Mouse (Mus musculus) heart, adult 2 months (tissue): ENCODE measurements around the gene Ppp1r14a. TPM values are rescaled to one million over a fixed set of nuclear protein-coding genes. Genes with fewer than 3 reads are reported as not detected.
A peak's percentile ranks its signal among the peaks of the same experiment; 100 is the strongest.

ENCODE experiments used
- DNase-seq, 2 experiments: peaks; one replicate each; pipeline ENCODE4 v3.0.0; 2021
- H3K27ac ChIP-seq: fragments of 200-600 bp; 2 replicates; pipeline ENCODE4 v1.8.1; 2022
- H3K27me3 ChIP-seq: fragments of 200-500 bp; 2 replicates; pipeline ENCODE4 v1.6.1; 2012; ENCODE audit warnings: mild to moderate bottlenecking, low read length, inconsistent platforms, mixed read lengths; ENCODE audit not compliant: control insufficient read depth, insufficient read depth
- H3K36me3 ChIP-seq: fragments of 200-500 bp; 2 replicates; pipeline ENCODE4 v1.6.1; 2012; ENCODE audit warnings: low read length, inconsistent platforms; ENCODE audit not compliant: control insufficient read depth, insufficient read depth
- H3K4me1 ChIP-seq: fragments of 200-500 bp; 2 replicates; pipeline ENCODE4 v1.6.1; 2011; ENCODE audit warnings: low read length; ENCODE audit not compliant: control insufficient read depth, insufficient read depth
- H3K4me3 ChIP-seq: fragments of 200-600 bp; 2 replicates; pipeline ENCODE4 v1.8.1; 2022
- H3K79me2 ChIP-seq: fragments of 200-500 bp; replicated peaks from 2 replicates; pipeline ENCODE4 v1.6.1; 2012; ENCODE audit warnings: mild to moderate bottlenecking, inconsistent platforms, low read length, moderate library complexity, mixed read lengths; ENCODE audit not compliant: control insufficient read depth, insufficient read depth
- H3K9ac ChIP-seq: fragments of 200-500 bp; 2 replicates; pipeline ENCODE4 v1.6.1; 2012; ENCODE audit warnings: low read depth, mild to moderate bottlenecking, control low read depth, inconsistent platforms, low read length, mixed read lengths
- CTCF ChIP-seq: fragments of 200-600 bp; IDR thresholded peaks from 2 replicates; pipeline ENCODE4 v1.8.1; 2022; ENCODE audit warnings: antibody characterized with exemption, mild to moderate bottlenecking, moderate library complexity
- EP300 ChIP-seq: fragments of 200-500 bp; IDR thresholded peaks from 2 replicates; pipeline ENCODE4 v1.6.1; 2011; ENCODE audit warnings: low read depth, low read length, control low read depth; ENCODE audit not compliant: insufficient read depth
- POLR2A ChIP-seq: fragments of 200-500 bp; IDR thresholded peaks from 2 replicates; pipeline ENCODE4 v1.6.1; 2011; ENCODE audit warnings: mild to moderate bottlenecking, low read depth, low read length, control low read depth; ENCODE audit not compliant: insufficient read depth
- WGBS: fragments of 180-500 bp; shearing (Covaris S2); methylation state at CpG from one replicate; pipeline ENCODE4 v1.1.7; 2018; 5-methylcytosine and 5-hydroxymethylcytosine counted together
- intact Hi-C: fragments of 180-260 bp; cut with DNase I; formaldehyde crosslinking; loops from one replicate; pipeline ENCODE4 v1.15.1; 2025
- polyA plus RNA-seq: library from polyadenylated mRNA; depleted of rRNA; stranded (reverse); fragments of >200 nt; gene quantifications from 2 replicates; pipeline ENCODE4 v1.2.3, GENCODE M21; 2012
- total RNA-seq, 2 experiments: library from RNA; stranded (reverse); gene quantifications; 2 replicates each; pipeline ENCODE4 v1.2.3; 2021

The Ppp1r14a gene
- total and polyA plus RNA-seq, 3 experiments, result 8.7 to 18.4 (median 10.3) TPM

DNA sequence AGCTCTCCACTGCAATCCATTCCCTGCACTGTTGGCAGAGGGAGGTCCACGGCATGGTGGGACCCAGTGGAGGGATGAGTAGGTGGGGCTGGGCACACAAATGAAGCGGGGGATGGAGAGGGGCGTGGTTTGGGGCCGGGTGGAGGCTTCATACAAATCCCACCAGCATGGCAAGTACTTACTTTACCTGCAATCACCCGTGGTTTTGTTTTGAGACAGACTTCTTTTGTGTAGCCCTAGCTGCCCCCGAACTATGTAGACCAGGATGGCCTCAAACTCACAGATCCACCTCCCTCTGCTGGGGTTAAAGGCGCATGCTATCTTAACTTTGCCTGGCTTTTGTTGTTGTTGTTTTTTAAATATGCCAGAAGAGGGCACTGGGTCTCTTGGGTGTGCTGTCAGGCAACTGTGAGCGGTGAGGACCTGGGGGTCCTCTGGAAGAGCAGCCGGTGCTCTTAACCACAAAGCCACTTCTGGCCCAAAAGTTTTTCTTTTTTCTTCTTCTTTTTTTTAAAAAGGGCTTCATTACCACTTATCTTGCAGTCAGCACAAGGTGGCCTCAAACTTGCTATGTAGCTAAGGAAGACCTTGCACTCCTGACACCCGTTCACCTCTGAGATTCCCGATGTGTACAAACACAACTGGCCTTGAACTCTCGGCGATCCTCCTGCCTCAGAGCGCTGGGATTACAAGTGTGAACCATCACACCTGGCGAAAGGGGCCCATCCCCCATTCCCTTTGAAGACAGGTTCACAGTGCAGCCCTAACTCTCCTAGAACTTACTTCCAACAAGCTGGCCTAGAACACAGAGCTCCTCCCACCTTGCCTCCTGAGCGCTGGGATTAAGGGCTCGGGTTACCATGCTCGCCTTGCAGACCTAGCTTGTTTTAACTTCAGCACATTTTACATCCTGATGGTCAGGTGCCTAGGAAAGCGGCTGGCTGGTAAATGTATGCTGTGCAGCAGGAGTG is 30.5 kb downstream of the Ppp1r14a start:
- Histone ChIP-seq H3K9ac (no peak overlapping the region), H3K36me3 (no peaks in the 10 kb centered on the region), H3K4me3 (no peak overlapping the region), H3K27ac (no peak overlapping the region), H3K4me1 (no peaks in the 10 kb centered on the region), H3K27me3 (no peaks in the 10 kb centered on the region; the same call in 1 of the 2 replicates), H3K79me2 (no peaks in the 10 kb centered on the region)
- TF ChIP-seq CTCF, result peak; percentile 29; the same call in 1 of the 2 replicates
- TF ChIP-seq POLR2A, result no peak
- no peak for TF ChIP-seq EP300
- no peak for DNase-seq
- WGBS, result 35% methylated on average over 19 of the region's 19 CpGs
- intact Hi-C loops, result no loop called here

DNA sequence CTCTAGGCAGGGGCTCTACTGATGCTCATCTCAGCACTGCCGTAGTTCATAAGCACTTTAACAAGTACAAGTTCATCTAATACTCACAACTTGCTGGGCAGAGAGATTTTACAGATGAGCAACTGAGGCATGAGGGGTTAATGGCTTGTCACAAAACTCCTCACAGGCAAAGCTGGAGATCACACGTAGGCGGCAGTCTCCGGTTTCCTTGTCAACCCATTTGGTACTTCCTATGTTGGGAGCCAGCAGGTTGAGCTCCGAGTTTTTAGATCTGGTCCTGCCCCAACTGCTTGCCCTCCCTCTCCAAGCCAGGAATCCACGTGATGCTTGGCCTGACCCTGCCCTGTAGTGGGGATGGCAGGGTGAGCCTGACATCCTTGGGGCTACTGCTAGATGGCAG is 38.0 kb downstream of the Ppp1r14a start:
- H3K36me3 ChIP-seq, result no peaks in the 10 kb centered on the region
- H3K79me2 ChIP-seq, result no peaks in the 10 kb centered on the region
- H3K27ac ChIP-seq, result no peak overlapping the region
- H3K27me3 ChIP-seq, result no peaks in the 10 kb centered on the region
- H3K4me1 ChIP-seq, result no peaks in the 10 kb centered on the region
- DNase-seq, result no peak
- 71% methylated on average over 6 of the region's 6 CpGs for WGBS
- no peak overlapping the region for H3K4me3 ChIP-seq
- intact Hi-C loops, result no loop called here
- H3K9ac ChIP-seq, result no peak overlapping the region
- TF ChIP-seq POLR2A (no peak), EP300 (no peak), CTCF (no peak)

DNA sequence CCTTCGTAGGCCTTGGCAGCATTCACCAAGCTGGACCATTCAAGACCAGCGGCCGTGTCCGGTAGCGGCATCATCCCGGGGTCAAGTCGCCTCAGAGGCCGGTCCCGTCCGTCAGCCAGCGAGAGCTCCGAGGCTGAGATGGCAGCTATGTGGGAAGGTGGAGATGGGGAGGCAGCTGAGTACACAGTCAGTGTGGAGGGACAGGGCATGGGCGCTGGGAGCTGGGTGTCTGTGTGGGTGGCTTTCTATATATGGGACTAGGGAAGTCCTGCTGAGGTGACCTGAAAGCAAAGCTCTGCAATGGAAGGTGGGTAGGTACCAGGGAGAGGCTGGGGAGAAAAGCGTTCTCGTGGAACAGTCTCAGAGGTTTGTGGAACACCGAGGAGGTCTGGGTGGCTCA is 39.9 kb downstream of the Ppp1r14a start:
- no peak for TF ChIP-seq CTCF
- TF ChIP-seq EP300, result no peak
- TF ChIP-seq POLR2A, result no peak
- Histone ChIP-seq H3K79me2 (no peaks in the 10 kb centered on the region), H3K27ac (no peak overlapping the region), H3K4me3 (no peak overlapping the region), H3K4me1 (no peaks in the 10 kb centered on the region), H3K27me3 (no peaks in the 10 kb centered on the region), H3K9ac (no peak overlapping the region), H3K36me3 (no peaks in the 10 kb centered on the region)
- DNase-seq, result no peak
- 95% methylated on average over 16 of the region's 16 CpGs for WGBS
- intact Hi-C loops, result no loop called here

DNA sequence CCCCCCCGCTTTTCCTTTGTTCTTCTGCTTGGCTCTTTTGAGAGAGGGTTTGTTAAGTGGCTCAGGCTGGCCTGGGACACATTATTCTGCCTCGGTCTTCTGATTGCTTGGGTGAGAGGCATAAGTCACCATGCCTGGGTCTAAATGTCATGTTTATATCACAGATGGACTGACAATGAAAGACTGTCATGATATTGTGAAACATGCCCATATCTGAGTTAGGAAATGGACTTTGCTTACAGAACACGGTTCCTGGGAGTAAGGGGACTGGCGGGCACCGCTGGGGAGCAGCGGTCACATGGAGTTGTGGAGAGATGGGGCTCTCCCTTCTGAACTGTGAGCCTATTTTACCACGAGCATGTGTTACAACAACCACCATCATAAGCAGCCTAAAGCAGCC is 45.0 kb downstream of the Ppp1r14a start:
- WGBS, result 79% methylated on average over 7 of the region's 7 CpGs
- Histone ChIP-seq H3K79me2 (no peaks in the 10 kb centered on the region), H3K9ac (no peak overlapping the region), H3K27ac (no peak overlapping the region), H3K4me3 (no peak overlapping the region), H3K27me3 (no peaks in the 10 kb centered on the region), H3K36me3 (no peaks in the 10 kb centered on the region), H3K4me1 (no peaks in the 10 kb centered on the region)
- TF ChIP-seq POLR2A, result no peak
- TF ChIP-seq EP300, result no peak
- TF ChIP-seq CTCF, result no peak
- intact Hi-C loops, result no loop called here
- no peak for DNase-seq

DNA sequence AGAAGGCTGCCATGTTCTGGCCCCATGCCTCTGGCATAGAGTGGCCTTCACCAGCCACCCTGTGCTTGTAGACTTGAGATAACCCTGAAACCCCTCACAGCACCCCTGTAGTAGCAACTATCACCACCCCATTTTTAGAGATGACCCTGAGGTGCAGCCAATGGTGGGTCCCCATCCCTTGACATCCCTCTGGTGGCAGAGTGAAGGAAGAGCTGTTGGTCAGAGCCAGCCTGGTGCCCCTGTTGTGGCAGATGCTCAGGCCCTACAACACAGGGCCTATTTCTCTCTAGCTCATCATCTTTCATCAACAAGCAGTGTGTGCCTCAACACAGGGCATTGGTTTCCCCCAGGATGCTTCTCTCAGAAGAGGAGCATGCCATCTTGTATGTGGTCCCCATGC is 46.2 kb downstream of the Ppp1r14a start:
- no peak for TF ChIP-seq POLR2A
- no peak for TF ChIP-seq EP300
- TF ChIP-seq CTCF, result no peak
- H3K4me3 ChIP-seq, result no peak overlapping the region
- no peak overlapping the region for H3K27ac ChIP-seq
- intact Hi-C loops, result no loop called here
- no peak for DNase-seq
- no peaks in the 10 kb centered on the region for H3K36me3 ChIP-seq
- no peak overlapping the region for H3K9ac ChIP-seq
- H3K79me2 ChIP-seq, result no peaks in the 10 kb centered on the region
- no peaks in the 10 kb centered on the region for H3K27me3 ChIP-seq
- H3K4me1 ChIP-seq, result no peaks in the 10 kb centered on the region

DNA sequence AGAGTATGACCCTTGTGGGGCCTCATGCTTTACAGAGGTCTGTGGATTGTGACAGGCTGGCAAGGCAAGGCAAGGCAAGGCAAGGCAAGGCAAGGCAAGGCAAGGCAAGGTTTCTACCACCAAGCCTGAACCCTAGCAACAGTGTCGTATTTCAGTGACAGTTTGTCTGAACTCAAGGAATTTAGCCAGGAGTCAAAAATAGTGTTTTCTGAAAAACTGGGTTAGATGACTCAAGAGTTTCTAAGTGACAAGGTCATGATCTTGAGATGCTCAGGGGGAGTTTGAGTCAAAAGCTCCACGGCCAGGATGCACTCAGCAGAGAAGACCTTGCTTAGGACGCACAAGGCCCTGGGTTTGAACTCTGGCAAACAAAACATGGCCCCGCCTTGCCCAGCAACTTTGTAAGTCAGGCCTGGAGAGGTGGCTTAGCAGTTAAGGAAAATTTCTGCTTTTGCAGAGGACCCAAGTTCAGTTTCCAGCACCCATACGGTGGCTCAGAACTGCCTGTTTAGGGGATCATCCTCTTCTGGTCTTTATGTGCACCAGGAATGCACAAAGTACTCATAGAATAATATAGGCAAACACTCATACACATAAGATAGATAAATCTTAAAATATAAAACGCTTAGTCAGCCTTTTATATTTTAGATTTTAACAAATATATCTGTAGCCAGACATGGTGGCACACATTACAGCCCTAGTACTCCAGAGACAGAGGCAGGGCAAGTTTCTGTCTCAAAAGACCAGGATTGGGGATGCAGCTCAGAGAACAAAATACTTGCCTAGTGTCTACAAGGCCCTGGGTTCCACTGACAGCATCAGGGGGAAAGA is 46.9 kb downstream of the Ppp1r14a start:
- Histone ChIP-seq H3K27me3 (no peaks in the 10 kb centered on the region), H3K4me1 (no peaks in the 10 kb centered on the region), H3K79me2 (no peaks in the 10 kb centered on the region), H3K36me3 (no peaks in the 10 kb centered on the region), H3K4me3 (no peak overlapping the region), H3K9ac (no peak overlapping the region), H3K27ac (no peak overlapping the region)
- intact Hi-C loops, result no loop called here
- TF ChIP-seq CTCF (no peak), EP300 (no peak), POLR2A (no peak)
- DNase-seq, result no peak
- 85% methylated on average over 6 of the region's 6 CpGs for WGBS
